Mouse (Mus musculus): ENCODE results near the gene Magoh.

- TF ChIP-seq GATA1 (IDR thresholded peaks at IDR 0.05; ENCODE audit: borderline replicate concordance, low read length) (no peak), FLI1 (IDR thresholded peaks at IDR 0.05; ENCODE audit: low read length) (no peak)
Observed at GRCm38 (mm10) chr4:107849621-107850020, 29.9 kb upstream of the Magoh start.
